Mouse (Mus musculus) gastrocnemius, adult 18-20 months (tissue): ENCODE measurements around the gene Klhdc1. TPM values are rescaled to one million over a fixed set of nuclear protein-coding genes. Genes with fewer than 3 reads are reported as not detected.

Experiments used
- DNase-seq: peaks from one replicate; pipeline ENCODE4 v3.0.0; 2021; ENCODE audit warnings: low spot score
- total RNA-seq, 2 experiments: library from RNA; stranded (reverse); gene quantifications; 2 replicates each; pipeline ENCODE4 v1.2.3; 2021

Gene Klhdc1
- total RNA-seq, 2 experiments from 2014 or later, result 22.7 to 26.2 TPM

DNA sequence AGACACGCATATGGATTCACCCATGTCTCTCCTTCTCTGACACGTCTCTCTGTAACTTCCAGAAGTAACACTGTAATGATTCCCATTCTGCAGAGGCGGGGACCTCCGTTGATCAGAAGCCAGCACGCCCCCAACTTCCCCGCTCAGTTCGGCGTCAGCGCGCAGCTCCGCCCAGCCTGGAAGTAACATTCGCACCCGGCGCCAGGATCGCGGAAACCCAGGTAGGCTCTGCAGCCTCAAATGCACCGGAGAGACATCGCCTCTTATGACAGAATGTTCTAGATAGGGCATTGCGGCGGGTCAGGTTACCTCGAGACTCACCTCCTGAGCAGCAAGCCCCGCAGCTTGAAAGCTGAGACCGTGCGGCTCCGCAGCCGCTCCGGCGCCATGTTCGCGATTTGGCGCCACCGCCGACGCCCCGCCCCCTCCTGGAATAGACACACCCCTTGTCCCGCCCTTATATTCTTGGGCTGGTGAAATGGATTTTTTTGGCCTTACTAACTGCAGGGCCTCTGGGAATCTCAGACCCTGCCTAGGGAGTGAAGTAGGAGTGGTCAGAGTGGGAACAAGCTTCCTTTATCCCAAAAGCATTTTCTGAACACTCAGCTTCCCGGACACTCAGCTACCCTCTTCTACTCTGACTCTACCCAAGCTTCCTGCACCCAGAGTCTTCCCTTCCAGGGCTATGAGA, 13.1 kb upstream of the Klhdc1 start, which contains the start of gene Pole2:
Gene Pole2 (minus strand): TSS at position 420 of the 691 bp plus-strand sequence.
- peak; percentile 88 for DNase-seq

DNA sequence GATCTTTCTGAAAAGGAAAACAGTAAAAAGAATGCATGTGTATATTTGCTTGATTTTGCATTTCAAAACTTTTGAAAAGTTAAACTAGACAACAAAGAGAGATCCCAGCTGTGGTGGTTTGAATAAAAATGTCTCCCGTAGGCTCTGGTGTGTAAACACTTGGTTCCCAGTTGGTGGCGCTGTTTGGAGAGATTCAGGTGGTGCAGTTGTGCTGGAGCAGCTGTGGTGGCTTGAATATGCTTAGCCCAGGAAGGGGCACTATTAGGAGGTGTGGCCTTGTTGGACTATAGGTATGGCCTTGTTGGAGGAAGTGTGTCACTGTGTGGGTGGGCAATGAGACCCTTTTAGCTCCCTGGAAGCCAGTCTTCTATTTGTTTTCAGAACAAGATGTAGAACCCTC, 11.7 kb upstream of the Klhdc1 start:
- DNase-seq, result no peak

DNA sequence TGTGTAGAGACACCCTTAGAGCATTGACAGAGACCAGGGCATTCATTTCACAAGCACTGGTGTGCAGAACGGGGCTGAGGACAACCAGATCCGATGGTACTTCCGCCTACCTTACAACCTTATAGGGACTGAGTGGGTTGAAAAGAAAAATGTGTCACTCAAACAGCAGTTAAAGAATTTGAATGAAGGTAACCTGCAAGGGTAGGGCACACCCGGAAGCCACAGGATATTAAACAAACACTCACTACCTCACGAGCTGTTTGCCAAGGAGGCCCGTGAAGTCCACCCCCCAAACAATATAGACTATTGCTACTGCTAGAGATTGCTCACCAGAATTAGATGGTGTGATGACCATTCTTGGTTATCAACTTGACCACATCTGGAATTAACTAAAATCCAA, 5.2 kb upstream of the Klhdc1 start:
- DNase-seq, result no peak

DNA sequence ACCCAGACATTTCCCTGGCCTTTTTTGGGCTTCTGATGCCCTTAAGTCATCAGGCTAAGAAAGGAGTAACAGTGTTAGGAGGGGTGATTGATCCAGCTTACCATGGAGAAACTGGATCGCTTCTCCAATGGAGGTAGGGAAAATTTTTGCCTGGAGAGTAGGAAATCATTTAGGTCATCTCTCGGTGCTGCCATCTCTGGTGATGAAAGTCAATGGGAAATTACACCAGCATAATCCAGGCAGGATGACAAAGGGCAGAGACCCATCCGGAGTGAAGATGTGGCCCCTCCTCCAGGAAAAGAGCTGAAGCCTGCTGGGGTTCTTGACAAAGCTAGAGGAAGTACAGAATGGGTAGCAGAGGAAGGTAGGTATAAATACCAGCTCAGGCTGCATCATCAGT, 2.7 kb upstream of the Klhdc1 start:
- no peak for DNase-seq

DNA sequence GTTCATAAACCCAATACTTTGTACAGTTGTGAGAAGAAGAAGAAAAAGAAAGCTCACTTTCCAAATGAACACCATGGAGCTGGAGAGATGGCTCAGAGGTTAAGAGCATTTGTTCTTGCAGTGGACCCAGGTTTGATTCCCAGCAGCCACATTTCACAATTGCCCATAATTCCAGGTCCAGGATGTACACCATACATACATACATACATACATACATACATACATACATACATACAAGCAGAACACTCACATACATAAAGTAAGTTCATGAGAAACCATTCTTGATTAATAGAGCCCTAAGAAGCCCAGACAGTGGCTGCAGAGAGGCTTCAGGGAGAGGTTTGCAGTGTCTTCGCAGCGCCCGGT, 412 bp downstream of the Klhdc1 start:
- no peak for DNase-seq

DNA sequence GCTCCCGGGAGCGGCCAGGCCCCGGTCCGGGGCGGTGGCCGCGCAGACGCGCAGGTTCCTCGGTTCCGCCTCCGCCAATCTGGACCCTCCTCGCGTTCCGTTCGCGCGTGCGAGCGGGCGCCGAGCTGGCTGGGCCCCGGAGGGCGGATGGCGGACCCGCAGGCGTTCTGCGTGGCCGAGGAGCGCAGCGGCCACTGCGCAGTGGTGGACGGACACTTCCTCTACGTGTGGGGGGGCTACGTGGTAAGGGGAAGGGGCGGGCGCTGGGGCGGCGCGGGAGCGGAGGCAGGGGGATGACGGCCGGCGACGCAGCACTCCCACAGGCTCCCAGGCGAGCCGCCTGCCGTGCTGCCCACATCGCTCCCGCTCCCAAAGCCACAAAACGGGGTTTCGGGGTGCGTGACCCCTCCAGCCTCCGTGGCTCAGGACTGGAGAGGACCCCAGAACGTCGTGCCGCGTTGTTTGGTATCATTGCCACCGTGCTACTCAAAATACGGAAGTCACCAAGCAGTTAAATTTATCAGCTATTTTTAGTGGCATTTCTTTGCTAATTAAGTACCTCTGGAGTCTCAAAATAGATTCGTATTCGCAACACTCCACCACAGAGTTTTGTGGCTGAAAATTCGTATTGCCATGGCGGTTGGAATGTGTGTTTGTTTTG, 925 bp downstream of the Klhdc1 start:
- DNase-seq, result peak; percentile 74

DNA sequence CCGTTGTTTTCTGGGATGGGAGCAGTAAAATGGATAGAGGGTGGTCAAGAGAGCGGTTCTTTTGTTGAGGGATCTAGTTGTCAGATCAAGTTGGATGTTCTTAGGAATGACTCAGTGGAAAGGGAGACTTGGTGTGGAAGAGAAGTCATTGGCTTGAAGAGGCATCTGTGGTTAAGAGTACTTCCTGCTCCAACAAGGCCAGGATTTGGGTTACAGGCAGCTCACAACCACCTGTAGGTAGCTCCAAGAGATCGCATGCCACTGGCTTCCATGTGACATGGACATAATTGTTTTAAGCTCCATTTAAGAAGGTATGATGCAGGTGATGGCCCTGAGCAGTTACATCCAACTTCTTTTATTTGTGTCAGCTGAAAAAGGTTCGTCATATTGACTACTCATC, 8.8 kb downstream of the Klhdc1 start:
- no peak for DNase-seq

DNA sequence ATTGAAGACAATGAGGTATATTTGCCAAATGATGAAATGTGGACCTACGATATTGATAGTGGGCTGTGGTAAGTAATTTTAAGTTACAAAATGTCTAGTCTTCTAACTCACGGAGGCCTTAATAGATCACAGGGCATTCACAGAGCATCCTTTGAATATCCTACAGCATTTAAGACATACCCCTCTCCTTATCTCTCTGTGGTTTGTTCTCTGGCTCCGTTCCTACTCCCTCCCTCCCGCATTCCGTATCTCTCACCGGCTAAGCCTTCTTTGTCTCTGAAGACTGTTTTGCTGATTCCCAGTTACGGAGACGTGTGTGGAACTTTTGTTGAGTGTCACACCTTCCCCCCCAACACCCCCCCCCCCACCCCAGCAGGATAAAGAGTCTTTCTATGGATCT, 9.8 kb downstream of the Klhdc1 start:
- DNase-seq, result no peak

DNA sequence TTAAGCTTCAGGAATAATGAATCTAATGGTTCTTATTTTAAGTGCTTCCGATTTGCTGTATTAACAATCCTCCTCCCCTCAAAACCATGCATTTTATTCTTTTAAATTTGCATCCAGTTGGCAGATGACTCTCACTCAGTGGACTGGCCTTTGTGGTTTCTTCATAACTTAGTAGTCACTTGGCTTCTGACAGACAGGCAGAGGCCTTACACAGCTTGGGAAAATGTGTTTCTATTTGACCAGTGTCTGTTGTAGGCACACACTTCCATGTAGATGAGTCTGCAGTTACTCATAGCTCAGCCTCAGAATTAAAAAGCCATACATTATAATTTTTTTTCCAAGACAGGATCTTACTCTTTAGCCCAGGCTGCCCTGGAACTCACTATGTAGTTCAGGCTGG, 12.8 kb downstream of the Klhdc1 start:
- no peak for DNase-seq

DNA sequence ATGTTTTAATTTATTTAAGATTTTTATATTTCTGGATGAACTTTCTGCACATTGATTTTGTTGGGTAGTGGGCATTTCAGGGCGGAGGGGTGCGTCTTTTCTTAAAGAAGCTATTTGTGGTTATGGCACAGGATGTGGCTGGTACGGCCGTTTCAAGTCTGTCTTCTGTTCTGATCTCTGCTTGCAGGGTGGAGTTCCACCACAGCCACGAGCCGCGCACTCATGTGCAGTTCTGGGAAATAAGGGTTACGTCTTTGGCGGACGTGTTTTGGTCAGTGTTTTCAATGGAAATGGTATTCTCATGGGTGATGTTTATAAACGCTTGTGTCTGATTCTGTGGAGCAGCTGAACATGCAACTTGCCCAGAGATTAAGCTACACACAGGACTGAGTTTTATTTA, 16.9 kb downstream of the Klhdc1 start:
- DNase-seq, result no peak

DNA sequence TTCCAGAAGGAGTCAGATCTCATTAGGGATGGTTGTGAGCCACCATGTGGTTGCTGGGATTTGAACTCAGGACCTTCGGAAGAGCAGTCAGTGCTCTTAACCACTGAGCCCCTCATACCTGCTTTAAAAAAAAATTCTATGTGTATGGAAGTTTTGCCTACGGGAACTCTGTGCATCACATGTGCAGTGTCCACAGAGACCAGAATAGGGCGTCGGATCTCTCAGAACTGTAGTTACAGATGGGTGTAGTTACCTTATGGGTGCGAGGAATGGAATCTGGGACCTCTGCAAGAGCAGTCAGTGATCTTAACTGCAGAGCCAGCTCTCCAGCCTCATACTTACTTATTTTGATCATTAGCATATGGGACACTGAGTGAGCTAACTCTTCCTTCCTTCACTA, 21.3 kb downstream of the Klhdc1 start:
- DNase-seq, result no peak

DNA sequence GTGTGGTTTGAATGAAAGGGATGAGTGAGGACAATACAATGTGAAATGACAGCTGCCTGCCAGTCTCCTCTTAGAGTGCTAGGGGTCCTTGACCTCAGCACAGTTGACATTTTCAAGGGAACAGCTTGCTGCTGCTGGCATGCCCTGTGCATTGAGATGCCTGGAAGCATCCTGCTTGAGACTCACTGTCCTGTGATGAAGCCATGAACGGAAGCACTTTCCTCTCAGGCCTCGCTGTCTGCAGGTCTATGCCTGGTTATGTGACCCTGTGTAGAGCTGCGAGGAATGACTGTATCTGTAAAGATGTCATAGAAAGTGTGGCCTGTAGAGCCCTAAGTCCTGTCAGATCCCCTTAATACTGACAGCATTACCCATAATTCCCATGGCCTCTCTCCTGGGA, 24.1 kb downstream of the Klhdc1 start:
- DNase-seq, result no peak

DNA sequence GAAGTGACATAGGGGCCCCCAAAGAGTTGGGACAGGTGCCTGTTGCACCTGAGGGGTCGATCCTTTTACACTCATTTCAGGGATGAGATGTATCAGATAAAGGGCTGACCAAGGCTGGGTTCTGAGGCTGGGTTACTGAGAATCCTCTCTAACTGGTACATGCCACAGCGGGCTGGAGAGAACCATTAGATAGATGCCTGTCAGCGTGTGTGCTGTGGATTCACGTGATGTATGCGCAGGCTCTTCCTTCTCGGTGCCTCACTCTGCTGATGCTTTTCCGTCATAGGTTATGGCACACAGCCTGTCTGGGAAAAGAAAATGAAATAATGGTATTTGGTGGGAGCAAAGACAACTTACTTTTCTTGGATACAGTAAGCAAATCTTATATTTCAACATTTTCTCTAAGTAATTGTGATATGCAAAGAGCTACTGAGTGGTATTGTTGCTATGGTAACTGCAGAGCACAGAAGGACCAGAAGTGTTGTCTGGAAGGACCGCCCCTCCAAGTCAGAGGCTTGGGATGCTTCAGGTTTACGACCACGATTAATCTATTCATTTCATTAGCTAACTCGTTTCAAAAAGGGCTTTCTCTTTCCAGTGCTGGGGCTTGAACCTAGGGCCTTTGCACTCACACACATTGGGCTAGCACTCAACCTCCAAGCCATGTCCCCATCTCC, 27.1 kb downstream of the Klhdc1 start:
- no peak for DNase-seq

DNA sequence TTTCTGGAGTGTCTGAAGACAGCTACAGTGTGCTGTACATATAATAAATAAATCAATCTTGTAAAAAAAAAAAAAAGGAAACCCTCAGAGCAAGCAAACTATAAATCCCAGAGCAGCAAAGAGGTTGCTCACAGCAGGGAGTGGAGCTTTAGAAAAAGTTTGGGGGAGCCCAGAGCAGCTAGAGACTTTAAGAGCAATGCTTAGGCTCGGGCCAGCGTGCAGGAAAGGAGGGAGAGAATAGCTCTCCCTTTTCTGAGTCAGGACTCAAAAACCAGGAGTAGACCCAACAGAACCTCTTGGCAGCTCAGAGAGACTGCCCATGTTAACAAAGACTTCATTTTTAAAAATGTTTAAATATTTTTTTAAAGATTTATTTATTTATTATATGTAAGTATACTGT, 28.0 kb downstream of the Klhdc1 start:
- no peak for DNase-seq

DNA sequence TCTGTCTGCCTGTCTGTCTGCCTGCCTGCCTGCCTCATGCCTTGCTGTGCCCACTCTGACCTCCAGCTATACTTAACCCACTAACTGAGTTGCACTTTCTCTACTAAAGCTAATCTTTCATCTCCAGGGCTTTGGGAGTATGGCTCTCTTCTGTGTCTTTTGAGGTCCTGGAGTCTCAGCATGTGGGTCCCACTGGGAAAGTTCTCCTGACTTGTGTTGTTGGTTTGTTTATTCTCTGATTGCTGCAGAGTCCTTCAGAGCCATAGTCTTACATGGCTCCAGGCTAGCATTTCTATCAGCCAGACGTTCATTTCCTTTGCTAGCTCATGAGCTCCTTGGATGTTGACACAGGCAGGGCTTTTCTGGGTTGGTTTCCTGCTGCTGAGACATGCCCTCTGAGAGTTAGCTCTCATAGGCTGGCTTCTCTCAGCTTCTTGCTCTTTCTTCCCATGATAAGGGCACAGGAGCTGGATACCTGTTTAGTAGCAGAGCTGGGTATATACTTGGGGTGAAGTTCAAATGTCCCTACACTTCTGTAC, 39.0 kb downstream of the Klhdc1 start:
- no peak for DNase-seq

DNA sequence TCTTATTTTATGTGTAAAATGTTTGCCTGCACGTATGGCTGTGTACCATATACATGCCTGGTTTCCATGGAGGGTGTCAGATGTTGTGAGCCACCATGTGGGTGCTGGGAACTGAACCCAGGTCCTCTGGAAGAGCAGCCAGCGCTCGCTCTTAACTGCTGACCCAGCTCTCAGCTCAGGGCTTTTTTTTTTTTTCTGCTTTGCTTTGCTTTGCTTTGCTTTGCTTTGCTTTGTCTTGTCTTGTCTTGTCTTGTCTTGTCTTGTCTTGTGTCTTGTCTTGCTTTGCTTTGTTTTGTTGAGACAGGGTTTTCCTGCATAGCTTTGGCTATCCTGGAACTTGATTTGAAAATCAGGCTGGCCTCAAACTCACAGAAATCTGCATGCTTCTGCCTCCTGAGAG, 39.9 kb downstream of the Klhdc1 start:
- no peak for DNase-seq

DNA sequence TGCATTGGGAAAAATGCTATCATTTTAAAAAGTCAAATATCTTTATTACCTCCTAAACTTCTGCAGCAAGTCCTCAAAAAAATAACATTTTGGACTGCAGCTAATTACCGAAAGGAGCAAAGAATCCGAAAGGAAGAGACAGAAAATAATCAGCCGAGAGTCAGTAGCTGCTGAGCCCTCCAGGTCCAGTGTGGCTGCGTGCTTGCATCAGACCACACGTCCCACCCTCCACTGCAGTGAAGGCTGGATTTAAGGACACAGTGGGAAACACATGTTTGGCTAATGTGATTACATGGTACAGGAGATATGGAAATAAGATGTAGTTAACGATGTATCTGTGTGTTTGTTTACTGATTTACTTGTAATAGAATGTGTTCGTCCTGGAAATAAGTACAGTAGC, 42.2 kb downstream of the Klhdc1 start:
- DNase-seq, result no peak

DNA sequence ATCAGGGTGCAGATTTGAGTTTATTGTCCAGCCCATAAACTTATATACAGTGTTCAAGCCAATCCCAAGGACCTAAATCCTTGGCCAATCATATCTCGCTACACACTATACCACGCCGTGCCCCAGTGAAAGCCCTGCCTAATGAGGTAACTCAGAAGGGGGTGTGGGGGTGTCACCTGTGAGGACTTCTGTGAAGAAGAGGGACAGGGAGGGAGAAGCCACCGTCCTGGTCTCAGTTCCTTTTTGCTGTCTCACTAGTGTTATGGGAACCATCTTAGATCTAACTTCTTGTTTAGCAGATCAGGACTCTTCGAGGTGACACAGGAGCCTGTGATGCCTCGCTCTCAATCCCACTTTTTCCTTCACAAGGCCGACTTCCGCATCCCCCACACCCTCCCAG, 46.6 kb downstream of the Klhdc1 start:
- no peak for DNase-seq

DNA sequence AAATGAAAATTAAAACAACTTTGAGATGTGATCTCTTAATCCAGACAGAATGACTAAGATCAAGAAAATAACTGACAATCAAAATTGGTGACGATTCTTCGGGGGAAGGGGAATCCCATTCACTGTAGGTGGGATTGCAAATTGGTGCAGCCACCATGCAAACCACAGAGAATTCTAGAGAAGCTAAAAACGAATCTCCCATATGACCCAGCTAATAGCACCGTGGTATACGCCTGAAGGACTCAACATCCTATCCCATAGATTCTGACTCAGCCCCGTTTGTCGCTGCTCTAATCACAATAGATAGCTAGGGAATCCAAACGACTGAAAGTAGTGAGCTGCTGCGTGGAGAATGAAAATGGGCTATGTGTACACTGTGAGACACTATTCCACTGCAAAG, 47.7 kb downstream of the Klhdc1 start:
- no peak for DNase-seq

DNA sequence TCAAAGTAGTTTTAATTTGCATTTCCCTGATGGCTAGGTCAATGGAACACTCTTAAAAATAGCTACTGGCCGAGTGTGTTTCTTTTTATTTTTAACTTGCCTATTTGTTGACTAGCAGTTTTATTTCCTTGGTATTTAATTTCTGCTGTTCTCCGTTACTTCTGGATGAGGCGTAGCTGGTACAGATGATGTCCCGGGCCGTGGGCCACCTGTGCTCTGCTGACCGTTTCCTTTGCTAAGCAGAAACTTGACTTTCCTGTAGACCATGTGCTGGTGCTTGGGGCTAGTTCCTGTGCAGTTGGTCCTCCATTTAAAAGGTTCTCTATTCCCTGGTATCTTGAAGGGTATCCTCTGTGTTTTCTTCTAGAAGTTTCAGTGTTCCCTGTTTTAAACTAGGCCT, 51.4 kb downstream of the Klhdc1 start:
- peak; percentile 32 for DNase-seq

DNA sequence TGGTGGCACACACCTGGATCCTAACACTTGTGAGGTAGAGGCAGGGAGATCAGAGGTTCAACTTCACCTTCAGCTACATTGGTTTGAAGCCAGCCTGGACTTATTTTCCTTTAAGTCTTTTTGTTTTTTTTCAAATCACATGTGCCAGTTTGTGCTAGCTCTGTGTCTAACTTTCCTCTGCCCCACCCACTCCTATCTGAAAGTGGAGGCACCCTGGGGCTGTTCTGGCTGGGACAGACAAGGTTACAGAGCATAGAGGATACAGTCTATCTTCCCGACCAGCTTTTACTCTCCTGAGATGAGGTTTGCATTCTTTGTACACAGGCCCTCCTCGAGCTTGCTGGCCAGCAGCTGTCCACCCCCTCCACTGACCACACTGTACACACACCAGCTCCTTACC, 52.8 kb downstream of the Klhdc1 start:
- DNase-seq, result no peak

DNA sequence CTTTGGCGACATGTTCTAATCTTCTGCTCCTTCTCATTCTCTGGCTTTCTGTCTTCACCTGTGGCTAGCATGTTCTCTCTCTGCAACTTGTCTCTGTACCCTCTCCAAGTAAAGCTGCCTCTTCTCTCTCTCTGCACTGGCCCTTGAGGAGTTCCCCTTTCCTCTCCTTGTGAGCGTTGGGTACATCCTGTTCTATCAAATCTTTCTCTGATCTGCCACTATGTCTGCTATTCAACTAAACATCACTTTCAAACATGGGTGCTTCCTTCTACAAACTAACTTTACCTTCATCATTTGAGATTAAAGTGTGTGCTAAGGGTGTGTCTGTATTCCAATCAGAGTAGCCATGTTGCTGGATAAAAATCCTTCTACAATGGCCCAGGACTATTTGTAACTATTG, 54.0 kb downstream of the Klhdc1 start:
- no peak for DNase-seq

DNA sequence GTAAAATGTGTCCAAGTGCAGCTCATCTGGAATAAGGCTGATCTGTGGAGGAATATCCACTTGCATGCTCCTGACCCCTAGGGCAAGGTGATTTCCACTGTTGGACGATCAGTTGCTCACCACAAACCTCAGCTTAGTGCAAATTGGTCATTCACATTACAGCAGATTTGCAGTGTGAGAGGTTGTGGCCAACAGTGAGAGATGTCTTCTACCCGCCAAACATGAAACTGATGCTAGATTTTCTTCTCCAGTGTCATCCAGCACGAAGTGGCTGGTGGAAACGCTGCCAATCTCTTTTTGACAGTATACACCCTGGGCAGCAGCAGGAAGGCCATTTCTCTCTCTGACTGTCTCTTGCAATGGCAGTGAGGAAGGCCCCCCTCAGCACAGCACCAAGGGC, 54.7 kb downstream of the Klhdc1 start:
- peak; percentile 36 for DNase-seq
